Mouse (Mus musculus) kidney, embryonic 16.5 days (tissue): ENCODE results near the gene Gli3. TPM values are rescaled to one million over a fixed set of nuclear protein-coding genes. Genes with fewer than 3 reads are reported as not detected.

Experiments used
- ATAC-seq: fragments of 200-750 bp; cut with Nextera tagmentation; 2 replicates; pipeline ENCODE4 v1.8.0; 2017; ENCODE audit warnings: moderate TSS enrichment; ENCODE audit not compliant: low FRiP score, low TSS enrichment
- H3K27ac ChIP-seq: fragments of 300-500 bp; sonication (generic); 2 replicates; pipeline ENCODE4 v1.5.1; 2014; ENCODE audit warnings: low read length
- H3K27me3 ChIP-seq: fragments of 300-500 bp; sonication (generic); 2 replicates; pipeline ENCODE4 v1.6.1; 2014; ENCODE audit warnings: low read length, control low read depth, mixed read lengths; ENCODE audit not compliant: insufficient read depth
- H3K36me3 ChIP-seq: fragments of 300-500 bp; sonication (generic); 2 replicates; pipeline ENCODE4 v1.6.1; 2014; ENCODE audit warnings: low read length, control low read depth, mixed read lengths; ENCODE audit not compliant: insufficient read depth
- H3K4me1 ChIP-seq: fragments of 300-500 bp; sonication (generic); 2 replicates; pipeline ENCODE4 v1.6.1; 2014; ENCODE audit warnings: low read length, control low read depth, mixed read lengths; ENCODE audit not compliant: insufficient read depth
- H3K4me2 ChIP-seq: fragments of 300-500 bp; sonication (generic); replicated peaks from 2 replicates; pipeline ENCODE4 v1.6.1; 2014; ENCODE audit warnings: low read depth, low read length
- H3K4me3 ChIP-seq: fragments of 300-500 bp; sonication (generic); 2 replicates; pipeline ENCODE4 v1.5.1; 2014; ENCODE audit warnings: mild to moderate bottlenecking, low read length
- H3K9ac ChIP-seq: fragments of 300-500 bp; sonication (generic); replicated peaks from 2 replicates; pipeline ENCODE4 v1.6.1; 2014; ENCODE audit warnings: low read length
- H3K9me3 ChIP-seq: fragments of 300-500 bp; sonication (generic); 2 replicates; pipeline ENCODE4 v1.6.1; 2016; ENCODE audit warnings: low read length, control low read depth
- WGBS: fragments of 180-500 bp; shearing (Covaris S2); extraction: QIAGEN DNeasy Blood & Tissue Kit; methylation state at CpG from one replicate; pipeline ENCODE4 v1.1.7; 2014; 5-methylcytosine and 5-hydroxymethylcytosine counted together
- polyA plus RNA-seq: library from polyadenylated mRNA; unstranded; fragments of >200 nt; fragmentation: Nextera tagmentation; extraction: Ambion mirVana; gene quantifications from 2 replicates; pipeline ENCODE4 v1.2.1, GENCODE M21; 2015

Gli3 gene
- polyA plus RNA-seq, 1 experiment from 2014 or later, result 11.6 TPM

DNA sequence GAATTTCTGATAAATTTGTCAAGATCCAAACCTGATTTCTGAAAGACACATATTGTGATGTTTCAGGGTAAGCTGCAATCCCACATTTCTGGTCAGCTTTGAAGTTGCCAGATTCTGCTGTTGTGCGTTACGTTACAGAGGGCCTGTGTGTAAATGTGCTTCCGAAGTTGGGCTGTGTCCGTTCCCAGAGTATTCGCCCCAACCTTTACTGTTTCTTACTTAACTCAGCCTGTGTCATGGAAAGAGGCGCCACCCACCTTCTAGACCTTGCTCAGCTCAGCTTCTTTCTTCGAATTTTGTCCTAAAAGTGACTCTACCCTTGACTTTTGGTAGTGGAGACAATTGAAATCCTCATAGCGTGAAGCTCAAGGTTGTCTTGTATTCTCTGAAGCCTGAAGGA, 202.5 kb downstream of the Gli3 start:
- H3K27me3 ChIP-seq, result no peaks in the 10 kb centered on the region
- no peak overlapping the region for H3K4me3 ChIP-seq
- H3K36me3 ChIP-seq, result peaks cover 8% of the 10 kb centered on the region
- peaks cover 11% of the 10 kb centered on the region for H3K4me1 ChIP-seq
- no peak overlapping the region for H3K9ac ChIP-seq
- H3K4me2 ChIP-seq, result no peak overlapping the region
- ATAC-seq, result no peak
- no peak overlapping the region for H3K27ac ChIP-seq
- 71% methylated on average over 8 of the region's 8 CpGs for WGBS
- no peaks in the 10 kb centered on the region for H3K9me3 ChIP-seq

DNA sequence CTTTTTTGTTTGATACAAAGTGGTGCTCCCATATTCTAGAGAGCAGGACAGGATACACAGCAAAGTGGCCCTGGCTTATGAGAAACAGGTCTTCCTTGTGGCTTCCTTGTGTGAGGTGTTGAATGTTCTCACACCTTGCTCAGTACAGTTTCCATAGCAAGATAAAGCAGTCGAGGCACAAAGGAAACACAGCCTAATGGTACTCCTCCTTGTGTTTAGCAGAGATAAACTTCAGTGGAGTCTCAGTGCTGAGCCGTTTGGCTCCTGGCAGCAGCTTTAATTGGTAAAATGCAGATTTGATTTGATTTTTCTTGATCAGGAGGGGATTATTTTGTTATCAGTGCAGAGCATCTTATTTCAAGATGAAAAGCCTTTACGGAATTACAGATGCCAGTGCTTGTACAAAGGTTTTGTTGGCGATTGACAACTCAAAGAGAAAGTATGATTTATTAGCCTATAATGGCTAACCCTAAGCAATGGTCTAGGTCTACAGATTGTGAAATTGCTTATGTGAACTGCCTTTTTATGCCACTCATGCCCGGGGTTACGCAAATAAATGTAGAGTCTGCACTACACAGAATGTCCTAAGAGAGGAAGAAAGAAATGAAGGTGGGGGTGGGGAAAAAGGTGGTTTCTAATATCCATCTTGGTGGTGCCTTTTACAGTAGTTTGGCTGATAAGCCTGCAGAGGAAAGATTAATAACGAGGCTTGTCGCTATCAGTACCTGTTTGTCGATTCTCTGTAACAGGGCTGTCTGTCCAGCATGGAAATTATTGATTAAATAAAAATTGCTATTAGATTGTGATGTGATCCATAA, 207.3 kb downstream of the Gli3 start:
- WGBS, result 74% methylated on average over 9 of the region's 9 CpGs
- no peaks in the 10 kb centered on the region for H3K9me3 ChIP-seq
- H3K27ac ChIP-seq, result no peak overlapping the region
- H3K4me3 ChIP-seq, result no peak overlapping the region
- no peaks in the 10 kb centered on the region for H3K4me1 ChIP-seq
- no peaks in the 10 kb centered on the region for H3K27me3 ChIP-seq
- H3K9ac ChIP-seq, result no peak overlapping the region
- H3K36me3 ChIP-seq, result no peaks in the 10 kb centered on the region
- no peak for ATAC-seq
- H3K4me2 ChIP-seq, result no peak overlapping the region

DNA sequence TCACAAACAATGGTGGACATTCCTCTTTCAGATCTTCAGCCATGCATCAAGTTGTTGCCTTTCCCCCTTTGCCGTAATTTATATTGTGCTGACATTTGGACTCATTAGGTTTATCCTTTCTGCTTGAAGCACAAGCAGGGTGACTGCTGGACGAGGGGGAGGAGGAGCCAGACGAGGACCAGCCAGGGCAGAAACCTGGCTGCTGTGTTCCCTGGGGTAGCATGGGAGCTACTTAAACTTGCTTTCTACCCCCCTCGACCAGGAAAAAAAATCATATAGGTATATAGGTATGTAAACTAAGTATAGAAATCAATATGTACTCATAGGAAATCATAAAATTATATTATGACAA, 207.9 kb downstream of the Gli3 start:
- ATAC-seq, result no peak
- no peaks in the 10 kb centered on the region for H3K9me3 ChIP-seq

DNA sequence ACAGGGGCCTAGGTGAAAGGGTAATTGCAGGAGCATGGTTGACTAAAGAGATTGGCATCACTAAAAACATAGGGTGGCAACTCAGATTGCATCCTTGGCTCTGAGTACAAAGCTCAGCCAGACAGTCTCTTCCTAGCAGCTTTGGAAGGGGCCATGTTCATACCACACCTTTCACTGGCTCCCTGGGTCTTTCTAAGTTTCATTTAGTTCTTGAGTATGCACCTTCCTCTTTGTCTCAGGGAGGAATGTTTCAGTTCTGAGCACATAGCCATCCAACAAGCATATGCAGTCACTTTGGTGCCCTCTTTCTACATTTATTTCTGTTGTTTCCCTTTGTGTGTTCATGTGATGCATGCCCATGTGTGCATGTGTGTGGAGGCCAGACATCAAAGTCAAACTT, 212.4 kb downstream of the Gli3 start:
- H3K4me3 ChIP-seq, result no peak overlapping the region
- no peak for ATAC-seq
- H3K4me2 ChIP-seq, result no peak overlapping the region

More for the DNA sequence above, 207.9 kb downstream of the Gli3 start:
- no peak overlapping the region for H3K27ac ChIP-seq
- 46% methylated on average over 4 of the region's 4 CpGs for WGBS
- H3K27me3 ChIP-seq, result no peaks in the 10 kb centered on the region
- H3K4me1 ChIP-seq, result no peaks in the 10 kb centered on the region
- H3K9ac ChIP-seq, result no peak overlapping the region
- H3K4me2 ChIP-seq, result no peak overlapping the region
- no peak overlapping the region for H3K4me3 ChIP-seq
- H3K36me3 ChIP-seq, result no peaks in the 10 kb centered on the region

DNA sequence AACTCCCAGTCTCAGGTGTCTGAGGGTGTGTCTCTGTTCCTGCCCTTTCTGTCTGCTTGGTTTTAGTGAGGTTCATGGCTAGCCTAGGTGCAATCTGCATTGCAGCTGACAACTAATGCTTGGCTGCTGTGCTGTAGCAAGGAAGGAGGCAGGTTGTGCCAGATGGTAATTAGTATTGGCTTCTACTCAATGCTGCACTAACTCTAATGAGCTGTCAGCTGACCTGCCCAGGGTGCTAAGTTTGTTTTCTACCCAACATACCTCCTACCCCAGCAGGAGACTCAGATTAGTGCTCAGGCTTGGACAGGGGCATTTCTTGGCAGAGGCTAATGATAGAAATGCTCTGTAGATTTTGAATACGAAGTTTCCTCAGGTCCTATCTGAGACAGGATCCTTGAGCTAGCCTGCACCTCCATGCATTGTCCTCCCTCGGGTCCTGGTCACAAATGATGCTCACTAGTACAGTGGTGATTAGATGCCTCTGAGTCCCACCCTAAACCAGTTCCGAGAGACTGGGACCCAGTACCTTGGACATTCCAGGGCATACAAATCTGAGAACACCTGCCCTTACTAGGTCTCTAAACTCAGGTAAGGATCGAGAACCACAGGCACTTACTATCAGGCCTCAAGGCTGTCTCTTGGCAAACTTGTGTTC, 214.2 kb downstream of the Gli3 start:
- Histone ChIP-seq H3K9me3 (no peaks in the 10 kb centered on the region), H3K4me3 (no peak overlapping the region), H3K4me1 (no peaks in the 10 kb centered on the region), H3K4me2 (no peak overlapping the region), H3K36me3 (0 out of 2 replicates have a peak, but pooled peaks cover 3% of the 10 kb centered on the region), H3K9ac (no peak overlapping the region), H3K27ac (no peak overlapping the region), H3K27me3 (no peaks in the 10 kb centered on the region)
- WGBS, result 94% methylated on average over 4 of the region's 4 CpGs
- no peak for ATAC-seq

More for the DNA sequence above, 212.4 kb downstream of the Gli3 start:
- Histone ChIP-seq H3K27me3 (no peaks in the 10 kb centered on the region), H3K9ac (no peak overlapping the region), H3K27ac (no peak overlapping the region), H3K36me3 (0 out of 2 replicates have a peak, but pooled peaks cover 3% of the 10 kb centered on the region), H3K9me3 (no peaks in the 10 kb centered on the region), H3K4me1 (no peaks in the 10 kb centered on the region)

DNA sequence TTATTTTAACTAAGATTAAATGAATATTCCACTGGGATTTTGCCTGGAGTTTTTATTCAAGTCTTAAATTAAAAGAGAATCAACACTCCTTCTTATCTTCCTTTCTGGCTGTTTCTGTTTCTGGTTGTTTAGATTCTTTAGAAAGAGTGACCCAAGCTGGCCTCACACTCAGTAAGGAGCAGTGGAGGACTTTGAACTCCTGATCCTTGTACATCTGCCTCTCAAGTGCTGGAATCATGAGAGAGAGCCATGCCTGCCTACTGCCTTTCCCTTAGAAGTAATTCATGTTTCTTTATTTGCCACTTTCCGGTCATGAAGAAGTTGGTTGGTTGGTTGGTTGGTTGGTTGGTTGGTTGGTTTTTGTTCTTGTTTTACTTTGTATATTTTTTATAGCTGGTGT, 218.5 kb downstream of the Gli3 start:
- Histone ChIP-seq H3K4me2 (no peak overlapping the region), H3K4me1 (no peaks in the 10 kb centered on the region), H3K9me3 (no peaks in the 10 kb centered on the region), H3K27me3 (no peaks in the 10 kb centered on the region), H3K9ac (no peak overlapping the region), H3K27ac (no peak overlapping the region), H3K36me3 (0 out of 2 replicates have a peak, but pooled peaks cover 3% of the 10 kb centered on the region), H3K4me3 (no peak overlapping the region)
- ATAC-seq, result no peak
- WGBS, result 89% methylated on average over 1 of the region's 1 CpGs

DNA sequence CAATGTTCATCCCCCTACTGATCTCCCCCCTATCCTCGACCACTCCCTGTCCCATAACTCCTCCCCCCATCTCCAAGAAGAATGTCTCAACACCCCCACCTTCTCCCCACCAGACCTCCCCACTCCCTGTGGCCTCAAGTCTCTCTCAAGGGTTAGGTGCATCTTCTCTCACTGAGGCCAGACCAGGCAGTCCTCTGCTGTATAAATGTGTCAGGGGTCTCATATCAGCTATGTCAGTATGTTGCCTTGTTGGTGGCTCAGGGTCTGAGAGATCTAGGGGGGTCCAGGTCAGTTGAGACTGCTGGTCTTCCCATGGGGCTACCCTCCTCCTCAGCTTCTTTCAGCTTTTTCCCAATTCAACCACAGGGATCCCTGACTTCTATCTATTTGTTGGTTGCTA, 220.0 kb downstream of the Gli3 start:
- ATAC-seq, result no peak
- no peaks in the 10 kb centered on the region for H3K27me3 ChIP-seq
- 65% methylated on average over 1 of the region's 1 CpGs for WGBS

DNA sequence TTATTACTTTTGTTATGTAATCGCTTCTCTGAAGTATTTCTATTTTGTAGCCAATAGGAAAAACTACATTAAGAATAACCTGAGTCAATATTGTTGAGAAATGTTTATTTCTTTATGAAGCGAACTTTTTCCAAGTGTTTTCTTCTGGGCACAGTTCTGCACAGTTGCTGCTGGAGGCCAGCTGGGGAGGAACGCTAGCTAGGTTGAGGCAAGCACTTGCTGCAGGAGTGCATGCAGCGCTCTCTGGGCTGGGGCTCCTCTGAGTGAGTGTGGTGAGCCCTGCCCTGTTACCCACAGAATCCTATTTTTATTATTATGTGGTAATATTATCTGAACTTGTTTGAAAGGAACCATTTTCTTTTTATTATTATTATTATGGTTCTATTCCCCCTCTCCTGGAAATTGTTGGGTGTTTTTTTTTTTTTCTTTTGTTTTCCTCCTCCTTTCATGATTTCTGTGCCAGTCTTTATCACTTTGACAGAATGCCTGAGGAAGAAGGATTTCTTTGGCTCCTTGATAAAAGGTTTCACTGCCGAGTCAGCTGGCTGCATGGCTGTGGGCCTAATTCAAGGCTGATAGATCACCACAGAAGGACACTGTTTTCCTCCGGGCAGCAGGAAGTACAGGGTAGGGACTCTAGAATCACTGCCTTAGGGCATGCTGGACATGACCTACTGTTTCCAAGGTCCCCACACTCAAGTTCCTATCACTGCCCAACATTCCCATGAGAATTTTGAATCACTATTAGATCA, 225.2 kb downstream of the Gli3 start:
- 87% methylated on average over 6 of the region's 6 CpGs for WGBS
- no peaks in the 10 kb centered on the region for H3K4me1 ChIP-seq
- no peak overlapping the region for H3K4me2 ChIP-seq
- no peak overlapping the region for H3K4me3 ChIP-seq
- no peaks in the 10 kb centered on the region for H3K36me3 ChIP-seq
- no peaks in the 10 kb centered on the region for H3K9me3 ChIP-seq
- no peak overlapping the region for H3K27ac ChIP-seq
- H3K27me3 ChIP-seq, result no peaks in the 10 kb centered on the region
- no peak overlapping the region for H3K9ac ChIP-seq
- ATAC-seq, result no peak

More for the DNA sequence above, 220.0 kb downstream of the Gli3 start:
- H3K4me3 ChIP-seq, result no peak overlapping the region
- H3K36me3 ChIP-seq, result 0 out of 2 replicates have a peak, but pooled peaks cover 3% of the 10 kb centered on the region
- no peaks in the 10 kb centered on the region for H3K9me3 ChIP-seq
- no peak overlapping the region for H3K9ac ChIP-seq
- H3K4me1 ChIP-seq, result no peaks in the 10 kb centered on the region
- H3K27ac ChIP-seq, result no peak overlapping the region
- no peak overlapping the region for H3K4me2 ChIP-seq

DNA sequence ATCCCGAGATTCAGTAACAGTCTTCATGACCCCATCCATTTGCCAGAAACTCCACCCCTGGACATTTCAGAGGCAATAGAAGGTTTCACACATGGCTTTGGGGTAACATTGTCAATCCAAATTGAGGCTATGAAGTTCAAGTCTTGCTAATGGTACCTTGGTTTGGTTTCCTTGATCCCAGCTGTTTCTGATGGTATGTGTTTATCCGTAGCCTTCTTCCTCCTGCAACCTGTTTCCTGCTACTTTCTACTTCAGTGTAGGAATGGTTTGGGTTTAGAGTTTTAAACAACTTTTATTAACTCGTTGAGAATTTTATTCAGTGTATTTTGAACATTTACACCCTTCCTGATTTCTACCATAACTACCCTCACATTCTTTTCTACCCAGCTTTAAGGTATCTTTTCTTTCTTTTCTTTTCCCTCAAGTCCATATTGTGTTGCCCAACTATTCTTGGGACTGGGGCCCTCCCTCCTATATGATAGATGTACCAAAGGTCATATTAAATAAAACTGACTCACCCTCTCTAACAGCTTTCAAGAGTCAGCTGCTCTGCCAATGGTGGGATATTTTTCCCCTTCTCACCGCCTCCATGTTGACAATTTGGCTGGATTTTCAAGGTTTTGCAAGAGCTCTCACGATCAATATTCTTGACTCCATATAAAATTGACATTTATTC, 225.9 kb downstream of the Gli3 start:
- WGBS, result 92% methylated on average over 5 of the region's 5 CpGs
- no peak for ATAC-seq
- Histone ChIP-seq H3K9me3 (no peaks in the 10 kb centered on the region), H3K4me3 (no peak overlapping the region), H3K27ac (no peak overlapping the region), H3K4me1 (no peaks in the 10 kb centered on the region), H3K9ac (no peak overlapping the region), H3K4me2 (no peak overlapping the region), H3K36me3 (no peaks in the 10 kb centered on the region), H3K27me3 (no peaks in the 10 kb centered on the region)
